Mouse (Mus musculus) embryo, embryonic 10 days (tissue): ENCODE measurements around the gene Milr1.
A peak's percentile ranks its signal among the peaks of the same experiment; 100 is the strongest.
"Not testable (repeated sequence)": the region's sequence is repeated elsewhere in the genome, so short reads cannot be mapped to it uniquely, and the experiment has no call there.

Experiments
- DNase-seq: peaks from one replicate; pipeline ENCODE4 v3.0.0-alpha.2; 2015; ENCODE audit warnings: low spot score

Milr1 gene

GRCm38 (mm10) chr11:106730714-106731113, 20.3 kb upstream of the Milr1 start:
- no peak for DNase-seq

GRCm38 (mm10) chr11:106736614-106737013, 14.4 kb upstream of the Milr1 start:
- DNase-seq, result no peak

- peak; percentile 58 for DNase-seq
These were observed 13.8 kb upstream of the Milr1 start for GRCm38 (mm10) chr11:106737178-106737621.

GRCm38 (mm10) chr11:106739116-106739515, 11.9 kb upstream of the Milr1 start:
- no peak for DNase-seq

GRCm38 (mm10) chr11:106740724-106741123, 10.3 kb upstream of the Milr1 start:
- DNase-seq, result not testable (repeated sequence)

- DNase-seq, result peak; percentile 78
These were observed 9.8 kb upstream of the Milr1 start for GRCm38 (mm10) chr11:106741232-106741631.

GRCm38 (mm10) chr11:106741826-106742225, 9.2 kb upstream of the Milr1 start:
- no peak for DNase-seq

GRCm38 (mm10) chr11:106742388-106742841, 8.6 kb upstream of the Milr1 start:
- no peak for DNase-seq

GRCm38 (mm10) chr11:106744949-106745348, 6.1 kb upstream of the Milr1 start:
- no peak for DNase-seq

- not testable (repeated sequence) for DNase-seq
These were observed 1.4 kb upstream of the Milr1 start for GRCm38 (mm10) chr11:106749557-106750120.

GRCm38 (mm10) chr11:106750121-106750751, 790 bp upstream of the Milr1 start, which contains the start of gene Pecam1:
TSS of gene Pecam1 (minus strand) at chr11:106750628.
- DNase-seq, result no peak

GRCm38 (mm10) chr11:106752103-106752502, 1.1 kb downstream of the Milr1 start:
- DNase-seq, result no peak

GRCm38 (mm10) chr11:106753314-106753713, 2.3 kb downstream of the Milr1 start:
- no peak for DNase-seq

GRCm38 (mm10) chr11:106755583-106755982, 4.6 kb downstream of the Milr1 start:
- DNase-seq, result no peak

- no peak for DNase-seq
These were observed 8.0 kb downstream of the Milr1 start for GRCm38 (mm10) chr11:106759028-106759427.

GRCm38 (mm10) chr11:106760511-106760910, 9.5 kb downstream of the Milr1 start:
- DNase-seq, result no peak

- DNase-seq, result peak; percentile 31
These were observed 11.2 kb downstream of the Milr1 start for GRCm38 (mm10) chr11:106762139-106762799.

- DNase-seq, result no peak
These were observed 11.8 kb downstream of the Milr1 start for GRCm38 (mm10) chr11:106762800-106763185.

- DNase-seq, result no peak
These were observed 15.7 kb downstream of the Milr1 start for GRCm38 (mm10) chr11:106766611-106767162.

GRCm38 (mm10) chr11:106767516-106767915, 16.5 kb downstream of the Milr1 start:
- no peak for DNase-seq

- DNase-seq, result no peak
These were observed 19.4 kb downstream of the Milr1 start for GRCm38 (mm10) chr11:106770195-106770974.

- DNase-seq, result no peak
These were observed 22.0 kb downstream of the Milr1 start for GRCm38 (mm10) chr11:106773061-106773460.
